ENCODE assay signal across 8 mouse cellular contexts in genomic region chr9:44881941-44882435, GRCm38 (mm10). TPM values are rescaled to one million over a fixed set of nuclear protein-coding genes. Genes with fewer than 3 reads are reported as not detected.
DNase-seq lines count a peak whose midpoint lies in the region; ATAC-seq and TF ChIP-seq lines count a peak whose summit lies in the region.

No protein-coding gene starts in this region.

- peak overlapping the region; percentile 82 for H3K9ac ChIP-seq in embryonic facial prominence, embryonic 14.5 days (ENCODE audit: low read depth, low read length)
- H3K9ac ChIP-seq in limb, embryonic 14.5 days (ENCODE audit: low read depth, low read length, severe bottlenecking): peak overlapping the region; percentile 89
- peak overlapping the region; percentile 97 for H3K9ac ChIP-seq in midbrain, embryonic 15.5 days

- TF ChIP-seq CTCF in bone marrow, adult 2 months (IDR thresholded peaks at IDR 0.05; ENCODE audit: control insufficient read depth, insufficient read depth, low read length): no peak

- peak overlapping the region; percentile 96 for H3K4me2 ChIP-seq in embryonic facial prominence, embryonic 14.5 days (ENCODE audit: low read depth, low read length)
- peak overlapping the region; percentile 95 for H3K4me2 ChIP-seq in limb, embryonic 14.5 days (replicated peaks; ENCODE audit: low read depth, low read length, severe bottlenecking)
- H3K4me2 ChIP-seq in midbrain, embryonic 15.5 days: peak overlapping the region; percentile 98

- TF ChIP-seq POLR2A in bone marrow, adult 2 months (IDR thresholded peaks at IDR 0.05; ENCODE audit: borderline replicate concordance, control insufficient read depth, low read depth, low read length): peak; percentile 90
- TF ChIP-seq POLR2A in limb, embryonic 14.5 days (IDR thresholded peaks at IDR 0.05; ENCODE audit: borderline replicate concordance, extremely low read depth, insufficient read depth, insufficient read length): peak; percentile 53; the same call in 1 of the 2 replicates

- H3K27me3 ChIP-seq in embryonic facial prominence, embryonic 14.5 days (replicated peaks; ENCODE audit: control insufficient read depth, insufficient read depth, low read length): no peaks in the 10 kb centered on the region
- H3K27me3 ChIP-seq in limb, embryonic 14.5 days (ENCODE audit: control insufficient read depth, insufficient read depth, low read length): no peaks in the 10 kb centered on the region
- H3K27me3 ChIP-seq in midbrain, embryonic 15.5 days (replicated peaks): no peaks in the 10 kb centered on the region

- H3K4me1 ChIP-seq in bone marrow, adult 2 months (ENCODE audit: control insufficient read depth, insufficient read depth, low read length): peaks cover 3% of the 10 kb centered on the region; the same call in 1 of the 2 replicates
- H3K4me1 ChIP-seq in embryonic facial prominence, embryonic 14.5 days (ENCODE audit: control insufficient read depth, insufficient read depth, low read length): peaks cover 21% of the 10 kb centered on the region
- H3K4me1 ChIP-seq in limb, embryonic 14.5 days (ENCODE audit: control insufficient read depth, insufficient read depth, low read length): peaks cover 29% of the 10 kb centered on the region
- H3K4me1 ChIP-seq in midbrain, embryonic 15.5 days: peaks cover 33% of the 10 kb centered on the region

- H3K9me3 ChIP-seq in embryonic facial prominence, embryonic 14.5 days (ENCODE audit: control insufficient read depth, low read length): no peaks in the 10 kb centered on the region
- no peaks in the 10 kb centered on the region for H3K9me3 ChIP-seq in limb, embryonic 14.5 days (ENCODE audit: control insufficient read depth, low read length)
- H3K9me3 ChIP-seq in midbrain, embryonic 15.5 days: no peaks in the 10 kb centered on the region

- peak; percentile 81 for ATAC-seq in embryonic facial prominence, embryonic 14.5 days (ENCODE audit: low read depth)
- peak; percentile 65 for ATAC-seq in limb, embryonic 14.5 days (ENCODE audit: low FRiP score, low read depth)
- ATAC-seq in midbrain, embryonic 15.5 days (replicated peaks): peak; percentile 86

- H3K36me3 ChIP-seq in embryonic facial prominence, embryonic 14.5 days (ENCODE audit: control insufficient read depth, insufficient read depth, low read length): no peaks in the 10 kb centered on the region
- H3K36me3 ChIP-seq in limb, embryonic 14.5 days (ENCODE audit: control insufficient read depth, insufficient read depth, low read length): peaks cover 8% of the 10 kb centered on the region
- H3K36me3 ChIP-seq in midbrain, embryonic 15.5 days (replicated peaks): no peaks in the 10 kb centered on the region

- peak; percentile 94 for DNase-seq in A20 (ENCODE audit: low read depth, low spot score)
- DNase-seq in embryonic facial prominence, embryonic 14.5 days (ENCODE audit: low spot score): peak; percentile 94
- DNase-seq in heart, adult 9 months (ENCODE audit: low spot score in 2 of 2): peak; percentile 73 to 74
- DNase-seq in kidney, adult 9 months: peak; percentile 76
- DNase-seq in limb, embryonic 14.5 days (ENCODE audit: low spot score): peak; percentile 82
- DNase-seq in spleen, postnatal 36 days (ENCODE audit: low spot score in 2 of 2): peak; percentile 79 to 80

- H3K4me3 ChIP-seq in bone marrow, adult 2 months (replicated peaks; ENCODE audit: control insufficient read depth, low read depth, low read length): peak overlapping the region; percentile 95
- peak overlapping the region; percentile 83 for H3K4me3 ChIP-seq in embryonic facial prominence, embryonic 14.5 days (ENCODE audit: low read depth, low read length)
- H3K4me3 ChIP-seq in limb, embryonic 14.5 days (replicated peaks; ENCODE audit: low read length): peak overlapping the region; percentile 77
- H3K4me3 ChIP-seq in midbrain, embryonic 15.5 days: peak overlapping the region; percentile 96

- WGBS in bone marrow, adult 2 months: 0% methylated on average over 29 of the region's 29 CpGs
- 0% methylated on average over 25 of the region's 29 CpGs for WGBS in embryonic facial prominence, embryonic 14.5 days
- WGBS in limb, embryonic 14.5 days: under 1% methylated on average over 29 of the region's 29 CpGs
- under 1% methylated on average over 28 of the region's 29 CpGs for WGBS in midbrain, embryonic 15.5 days

- peak overlapping the region; percentile 89 for H3K27ac ChIP-seq in bone marrow, adult 2 months (ENCODE audit: control insufficient read depth, insufficient read depth, low read depth, low read length, poor library complexity)
- peak overlapping the region; percentile 98 for H3K27ac ChIP-seq in embryonic facial prominence, embryonic 14.5 days (replicated peaks; ENCODE audit: low read depth, low read length)
- peak overlapping the region; percentile 97 for H3K27ac ChIP-seq in limb, embryonic 14.5 days (replicated peaks; ENCODE audit: low read depth, low read length)
- H3K27ac ChIP-seq in midbrain, embryonic 15.5 days: peak overlapping the region; percentile 98

RNA-seq across cellular contexts. Expression of gene Kmt2a, which starts 0.9 kb away (rescaled TPM):
- polyA plus RNA-seq in bone marrow, adult 2 months (2011; ENCODE audit: insufficient read depth, insufficient read length, low replicate concordance, missing spikeins): 23.2 and 39.1 TPM in 2 replicates
- polyA plus RNA-seq in embryonic facial prominence, embryonic 14.5 days (2014; fragmentation: Nextera tagmentation; extraction: Ambion mirVana): 12.0 and 12.3 TPM in 2 replicates
- 21.7 and 28.3 TPM in 2 replicates for polyA plus RNA-seq in limb, embryonic 14.5 days (2012; rRNA removed)
- 16.8 and 18.9 TPM in 2 replicates for polyA plus RNA-seq in limb, embryonic 14.5 days (2014; fragmentation: Nextera tagmentation; extraction: Ambion mirVana)
- polyA plus RNA-seq in midbrain, embryonic 15.5 days (2015; fragmentation: Nextera tagmentation; extraction: Ambion mirVana): 23.5 and 25.6 TPM in 2 replicates

RNA-seq across cellular contexts. Expression of gene Atp5l, which starts 38.6 kb away (rescaled TPM):
- 242 and 287 TPM in 2 replicates for polyA plus RNA-seq in bone marrow, adult 2 months (2011; ENCODE audit: insufficient read depth, insufficient read length, low replicate concordance, missing spikeins)
- 681 and 870 TPM in 2 replicates for polyA plus RNA-seq in embryonic facial prominence, embryonic 14.5 days (2014; fragmentation: Nextera tagmentation; extraction: Ambion mirVana)
- polyA plus RNA-seq in limb, embryonic 14.5 days (2012; rRNA removed): 477 and 525 TPM in 2 replicates
- polyA plus RNA-seq in limb, embryonic 14.5 days (2014; fragmentation: Nextera tagmentation; extraction: Ambion mirVana): 663 and 764 TPM in 2 replicates
- 670 and 687 TPM in 2 replicates for polyA plus RNA-seq in midbrain, embryonic 15.5 days (2015; fragmentation: Nextera tagmentation; extraction: Ambion mirVana)

Comparison
In these comparisons a context has a peak if more than half of its experiments do, and no peak if none do; other contexts are left out.
1. Peak in every context shown above with its lines: DNase-seq, ATAC-seq, H3K4me3 ChIP-seq and H3K27ac ChIP-seq.